Mouse (Mus musculus): ENCODE measurements around the gene Eml6.

GRCm38 (mm10) chr11:29758617-29759016, 267.2 kb downstream of the Eml6 start:
- TF ChIP-seq EP300 (IDR thresholded peaks at IDR 0.05; ENCODE audit: low read depth) (no peak), CTCF (IDR thresholded peaks at IDR 0.05; ENCODE audit: low read depth) (no peak)
